Mouse (Mus musculus) forebrain, postnatal 0 days (tissue): ENCODE measurements around the gene Prrc2a. TPM values are rescaled to one million over a fixed set of nuclear protein-coding genes. Genes with fewer than 3 reads are reported as not detected.

ENCODE experiments used
- ATAC-seq: fragments of 200-750 bp; cut with Nextera tagmentation; 2 replicates; pipeline ENCODE4 v1.8.0; 2017; ENCODE audit warnings: mild to moderate bottlenecking, moderate library complexity
- DNase-seq: peaks from one replicate; pipeline ENCODE4 v3.0.0-alpha.2; 2015
- H3K27ac ChIP-seq: fragments of 300-500 bp; sonication (generic); 2 replicates; pipeline ENCODE4 v1.5.1; 2014; ENCODE audit warnings: low read depth, mild to moderate bottlenecking, antibody characterized with exemption, low read length, moderate library complexity, mixed read lengths
- H3K27me3 ChIP-seq: fragments of 300-500 bp; sonication (generic); 2 replicates; pipeline ENCODE4 v1.6.1; 2014; ENCODE audit warnings: mild to moderate bottlenecking, low read length, mixed read lengths; ENCODE audit not compliant: insufficient read depth
- H3K36me3 ChIP-seq: fragments of 300-500 bp; sonication (generic); 2 replicates; pipeline ENCODE4 v1.6.1; 2014; ENCODE audit warnings: mild to moderate bottlenecking, moderate library complexity; ENCODE audit not compliant: insufficient read depth
- H3K4me1 ChIP-seq: fragments of 300-500 bp; sonication (generic); 2 replicates; pipeline ENCODE4 v1.6.1; 2014; ENCODE audit warnings: antibody characterized with exemption; ENCODE audit not compliant: insufficient read depth
- H3K4me2 ChIP-seq: fragments of 300-500 bp; sonication (generic); 2 replicates; pipeline ENCODE4 v1.6.1; 2014; ENCODE audit warnings: low read depth, mild to moderate bottlenecking, moderate library complexity
- H3K4me3 ChIP-seq: fragments of 300-500 bp; sonication (generic); 2 replicates; pipeline ENCODE4 v1.5.1; 2014; ENCODE audit warnings: low read depth, low read length, mixed read lengths
- H3K9ac ChIP-seq: fragments of 300-500 bp; sonication (generic); 2 replicates; pipeline ENCODE4 v1.6.1; 2014; ENCODE audit warnings: mild to moderate bottlenecking
- H3K9me3 ChIP-seq: fragments of 300-500 bp; sonication (generic); 2 replicates; pipeline ENCODE4 v1.6.1; 2016; ENCODE audit warnings: low read length
- CTCF ChIP-seq: sonication (generic); IDR thresholded peaks from 2 replicates; pipeline ENCODE4 v1.5.1; 2016; ENCODE audit warnings: antibody characterized with exemption, control low read depth, low read depth
- WGBS: fragments of 180-500 bp; shearing (Covaris S2); extraction: QIAGEN DNeasy Blood & Tissue Kit; methylation state at CpG from one replicate; pipeline ENCODE4 v1.1.7; 2014; 5-methylcytosine and 5-hydroxymethylcytosine counted together
- polyA plus RNA-seq: library from polyadenylated mRNA; unstranded; fragments of >200 nt; fragmentation: Nextera tagmentation; extraction: Ambion mirVana; gene quantifications from 2 replicates; pipeline ENCODE4 v1.2.1, GENCODE M21; 2015
- total RNA-seq: library from RNA; depleted of rRNA; stranded (reverse); fragments of >200 nt; gene quantifications from 2 replicates; pipeline ENCODE4 v1.2.3, GENCODE M21; 2014

The Prrc2a gene
- total and polyA plus RNA-seq, 2 experiments from 2014 or later = 85.3 to 155 TPM

DNA sequence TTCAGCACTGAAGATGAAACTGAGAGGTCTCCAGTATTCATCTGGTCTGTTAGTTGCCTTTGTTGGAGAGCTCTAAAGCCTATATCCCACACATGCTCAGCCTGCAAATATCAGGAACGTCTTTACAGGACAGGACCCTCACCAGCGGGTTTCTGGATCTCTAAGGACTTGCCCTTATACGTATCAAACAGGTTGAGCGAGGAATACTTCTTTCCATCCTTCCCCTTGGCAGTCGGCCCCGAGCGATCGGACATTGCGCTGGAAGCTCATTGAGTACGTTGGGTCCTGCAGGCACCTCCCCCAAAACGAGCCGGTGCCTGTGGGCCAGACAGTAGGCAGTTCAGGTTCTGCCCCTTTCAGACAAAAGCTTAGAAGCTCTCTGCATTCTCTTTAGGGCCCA, 2.0 kb downstream of the Prrc2a start:
- Histone ChIP-seq H3K36me3 (peaks cover 50% of the 10 kb centered on the region), H3K9ac (peak overlapping the region; percentile 100), H3K27ac (peak overlapping the region; percentile 29; the same call in 1 of the 2 replicates), H3K4me1 (peaks cover 17% of the 10 kb centered on the region), H3K4me3 (peak overlapping the region; percentile 94), H3K27me3 (no peaks in the 10 kb centered on the region), H3K9me3 (no peaks in the 10 kb centered on the region), H3K4me2 (peak overlapping the region; percentile 66)
- 22% methylated on average over 12 of the region's 12 CpGs for WGBS
- TF ChIP-seq CTCF = no peak
- DNase-seq = no peak
- ATAC-seq = no peak

- ATAC-seq (no peak), DNase-seq (no peak)
- TF ChIP-seq CTCF = no peak
- no peak overlapping the region for H3K27ac ChIP-seq
- no peaks in the 10 kb centered on the region for H3K27me3 ChIP-seq
- peaks cover 56% of the 10 kb centered on the region for H3K36me3 ChIP-seq
- no peaks in the 10 kb centered on the region for H3K9me3 ChIP-seq
- H3K9ac ChIP-seq = peak overlapping the region; percentile 100
- peak overlapping the region; percentile 94; the same call in 1 of the 2 replicates for H3K4me3 ChIP-seq
- WGBS = 68% methylated on average over 14 of the region's 14 CpGs
- peaks cover 17% of the 10 kb centered on the region for H3K4me1 ChIP-seq
- H3K4me2 ChIP-seq = peak overlapping the region; percentile 66
Measured at GRCm38 (mm10) chr17:35162121-35162520, 2.6 kb downstream of the Prrc2a start.

DNA sequence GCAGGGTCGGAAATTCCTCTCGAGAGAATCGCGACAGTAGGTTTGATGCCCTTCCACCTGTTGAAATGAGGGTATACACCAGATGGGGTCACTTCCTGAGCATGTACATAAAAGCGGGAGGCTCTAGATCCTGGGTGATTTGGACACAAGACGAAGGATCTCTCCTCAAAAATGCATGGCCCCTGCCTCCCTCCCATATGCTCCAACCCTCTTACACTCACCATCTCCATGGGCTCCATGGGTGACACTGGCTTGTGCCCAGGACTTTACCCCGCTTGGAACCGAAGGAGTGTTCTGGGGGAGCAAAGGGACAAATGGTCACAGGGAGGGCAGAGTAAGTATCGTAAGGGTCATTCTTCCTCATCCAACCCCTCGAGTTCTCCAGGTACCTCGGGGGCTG, 3.3 kb downstream of the Prrc2a start:
- Histone ChIP-seq H3K9me3 (no peaks in the 10 kb centered on the region), H3K36me3 (peaks cover 63% of the 10 kb centered on the region), H3K9ac (no peak overlapping the region), H3K4me3 (no peak overlapping the region), H3K27me3 (no peaks in the 10 kb centered on the region), H3K4me2 (no peak overlapping the region), H3K4me1 (peaks cover 16% of the 10 kb centered on the region), H3K27ac (no peak overlapping the region)
- no peak for ATAC-seq
- no peak for TF ChIP-seq CTCF
- no peak for DNase-seq
- 88% methylated on average over 11 of the region's 11 CpGs for WGBS

DNA sequence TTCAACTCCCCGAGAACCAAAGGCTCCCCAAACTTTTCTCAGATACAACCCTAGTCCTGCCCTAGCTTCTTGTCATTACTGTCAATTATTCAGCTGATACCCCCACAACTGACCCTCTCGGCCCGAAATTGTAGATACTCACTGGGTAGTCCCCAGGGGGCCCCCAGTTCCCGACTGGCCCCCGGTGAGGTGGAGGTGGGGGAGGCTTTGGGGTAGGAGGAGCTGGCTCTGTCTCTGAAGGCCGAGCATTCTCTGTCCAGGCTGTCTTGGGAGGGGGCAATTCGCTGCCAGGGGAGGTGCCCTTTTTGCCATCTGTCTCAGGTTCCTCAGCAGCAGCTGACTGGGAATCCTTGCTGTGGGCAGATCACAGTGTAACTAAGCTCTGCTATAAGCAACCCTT, 5.1 kb downstream of the Prrc2a start:
- Histone ChIP-seq H3K4me1 (peaks cover 10% of the 10 kb centered on the region), H3K4me2 (no peak overlapping the region), H3K27ac (no peak overlapping the region), H3K36me3 (peaks cover 81% of the 10 kb centered on the region), H3K27me3 (no peaks in the 10 kb centered on the region), H3K9ac (no peak overlapping the region), H3K9me3 (no peaks in the 10 kb centered on the region), H3K4me3 (no peak overlapping the region)
- DNase-seq (no peak), ATAC-seq (no peak)
- TF ChIP-seq CTCF = no peak
- WGBS = 84% methylated on average over 7 of the region's 7 CpGs

- DNase-seq = no peak
- no peak for TF ChIP-seq CTCF
- no peak overlapping the region for H3K4me3 ChIP-seq
- no peak overlapping the region for H3K27ac ChIP-seq
- ATAC-seq = no peak
- H3K4me1 ChIP-seq = peaks cover 10% of the 10 kb centered on the region
- 93% methylated on average over 16 of the region's 16 CpGs for WGBS
- H3K27me3 ChIP-seq = no peaks in the 10 kb centered on the region
- H3K36me3 ChIP-seq = peaks cover 87% of the 10 kb centered on the region
- H3K9ac ChIP-seq = no peak overlapping the region
- no peak overlapping the region for H3K4me2 ChIP-seq
- H3K9me3 ChIP-seq = no peaks in the 10 kb centered on the region
Measured at GRCm38 (mm10) chr17:35158850-35159593, 5.7 kb downstream of the Prrc2a start.

DNA sequence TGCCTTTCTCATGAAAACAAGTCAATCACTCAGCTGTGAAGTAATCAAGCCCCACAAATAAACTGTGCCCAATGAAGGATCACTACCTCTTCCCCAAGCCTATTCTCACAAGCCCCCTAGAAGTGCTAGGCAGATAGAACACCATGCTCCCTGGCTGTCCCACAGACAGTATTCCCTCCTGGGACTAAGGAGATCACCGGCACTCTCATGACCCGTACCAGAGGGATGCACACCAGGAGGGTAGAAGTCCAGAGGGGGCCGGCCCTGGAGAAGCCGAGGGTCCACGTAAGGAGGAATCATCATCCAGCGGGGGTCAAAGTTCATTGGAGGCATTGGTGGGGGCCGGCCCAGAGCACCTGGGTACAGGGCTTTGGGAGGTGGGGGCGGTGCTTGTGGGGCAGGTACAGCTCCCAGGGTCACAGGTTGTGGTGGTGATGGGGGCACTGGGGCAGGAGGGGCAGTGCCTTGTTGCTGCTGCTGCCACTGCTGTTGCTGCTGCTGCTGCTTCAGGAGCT, 7.0 kb downstream of the Prrc2a start:
- 94% methylated on average over 8 of the region's 8 CpGs for WGBS

GRCm38 (mm10) chr17:35157254-35157653, 7.4 kb downstream of the Prrc2a start:
- DNase-seq (no peak), ATAC-seq (no peak)
- peaks cover 100% of the 10 kb centered on the region for H3K36me3 ChIP-seq
- peaks cover 2% of the 10 kb centered on the region; the same call in 1 of the 2 replicates for H3K4me1 ChIP-seq
- no peak overlapping the region for H3K27ac ChIP-seq
- H3K4me2 ChIP-seq = no peak overlapping the region
- 94% methylated on average over 8 of the region's 8 CpGs for WGBS
- no peaks in the 10 kb centered on the region for H3K27me3 ChIP-seq
- TF ChIP-seq CTCF = no peak
- no peak overlapping the region for H3K4me3 ChIP-seq
- H3K9ac ChIP-seq = no peak overlapping the region
- H3K9me3 ChIP-seq = no peaks in the 10 kb centered on the region

More for the DNA sequence above, 7.0 kb downstream of the Prrc2a start:
- no peak overlapping the region for H3K9ac ChIP-seq
- no peaks in the 10 kb centered on the region for H3K9me3 ChIP-seq
- no peak overlapping the region for H3K4me3 ChIP-seq
- H3K4me1 ChIP-seq = peaks cover 7% of the 10 kb centered on the region
- H3K27ac ChIP-seq = no peak overlapping the region
- no peak for TF ChIP-seq CTCF
- DNase-seq (no peak), ATAC-seq (no peak)
- no peak overlapping the region for H3K4me2 ChIP-seq
- H3K27me3 ChIP-seq = no peaks in the 10 kb centered on the region
- peaks cover 98% of the 10 kb centered on the region for H3K36me3 ChIP-seq
